Mouse (Mus musculus): ENCODE measurements around the gene Kcnc4.
A peak's percentile ranks its signal among the peaks of the same experiment; 100 is the strongest.

Kcnc4 gene

GRCm38 (mm10) chr3:107459196-107459772 is at the start of gene Kcnc4:
Kcnc4 (minus strand) TSS chr3:107459552.
- peak; percentile 54 for DNase-seq

- peak; percentile 63 for DNase-seq
These were observed 49.3 kb upstream of the Kcnc4 start for GRCm38 (mm10) chr3:107508696-107509095.

DNA sequence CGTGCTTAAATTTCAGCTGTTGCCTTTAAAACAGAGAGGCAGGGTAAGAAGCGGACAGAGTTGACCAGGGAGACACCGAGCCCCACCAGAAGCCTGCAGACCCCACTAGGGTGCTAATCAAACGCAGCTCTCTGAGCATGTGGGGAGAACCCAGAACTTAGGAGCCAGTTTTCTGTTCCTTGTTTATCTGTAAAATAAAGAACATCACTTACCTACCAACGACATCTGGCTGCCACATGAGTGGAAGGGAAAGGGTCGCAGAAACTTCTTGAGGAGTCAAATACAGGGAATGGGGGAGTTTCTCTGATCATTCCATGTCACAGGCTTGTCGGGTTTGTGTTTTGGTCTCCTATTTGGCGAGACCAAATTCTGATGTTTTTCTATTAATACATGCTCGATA is 48.6 kb upstream of the Kcnc4 start:
- DNase-seq = no peak

- DNase-seq = no peak
These were observed 47.2 kb upstream of the Kcnc4 start for GRCm38 (mm10) chr3:107506531-107506930.

- peak; percentile 57 for DNase-seq
These were observed 46.4 kb upstream of the Kcnc4 start for GRCm38 (mm10) chr3:107505464-107506367.

GRCm38 (mm10) chr3:107504542-107504941 is 45.2 kb upstream of the Kcnc4 start:
- DNase-seq = peak; percentile 34

GRCm38 (mm10) chr3:107503716-107504115 is 44.4 kb upstream of the Kcnc4 start:
- DNase-seq = peak; percentile 48

- peak; percentile 93 for DNase-seq
These were observed 42.4 kb upstream of the Kcnc4 start for GRCm38 (mm10) chr3:107501702-107502151.

- DNase-seq = peak; percentile 90
These were observed 40.9 kb upstream of the Kcnc4 start for GRCm38 (mm10) chr3:107500301-107500700.

GRCm38 (mm10) chr3:107496086-107496850 is 36.9 kb upstream of the Kcnc4 start:
- DNase-seq = no peak

DNA sequence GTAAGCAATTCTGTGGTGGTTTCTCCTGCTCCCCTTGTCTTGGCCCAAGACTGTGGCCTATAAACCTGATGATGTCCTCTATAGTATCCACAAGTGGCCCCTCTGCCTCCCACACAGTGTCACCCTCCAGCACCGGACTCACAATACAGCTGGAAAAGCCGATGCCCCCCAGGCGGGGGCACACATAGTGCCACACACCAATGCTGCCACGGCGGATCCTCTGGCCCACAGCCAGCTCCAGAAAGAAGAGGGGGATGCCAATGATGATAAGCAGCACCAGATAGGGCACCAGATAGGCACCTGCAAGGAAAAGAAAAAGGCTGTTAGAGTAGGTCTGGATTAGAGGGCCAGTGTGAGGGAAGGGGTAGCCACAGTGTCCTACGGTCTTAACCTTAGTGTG is 36.2 kb upstream of the Kcnc4 start:
- DNase-seq = no peak

DNA sequence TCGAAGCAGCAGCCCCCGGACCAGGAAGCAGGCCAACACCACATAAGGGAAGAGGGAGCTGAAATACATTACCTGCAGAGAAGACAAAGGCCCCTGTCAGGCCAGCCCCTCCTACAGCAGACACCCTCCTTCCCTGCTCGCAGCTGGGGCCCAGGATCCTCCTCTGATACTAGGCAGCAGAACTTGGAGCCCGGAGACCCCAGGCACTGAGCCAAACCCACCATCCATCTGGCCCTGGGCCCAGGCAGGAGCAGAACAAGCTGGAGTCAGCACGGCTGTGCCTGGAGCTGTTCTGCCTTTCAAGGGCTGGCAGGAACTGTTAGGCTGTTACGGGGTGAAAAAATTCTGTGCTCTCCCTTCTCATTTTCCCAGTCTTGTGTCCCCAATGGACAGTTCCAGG is 32.1 kb upstream of the Kcnc4 start:
- peak; percentile 79 for DNase-seq

GRCm38 (mm10) chr3:107488637-107489036 is 29.3 kb upstream of the Kcnc4 start:
- DNase-seq = no peak

DNA sequence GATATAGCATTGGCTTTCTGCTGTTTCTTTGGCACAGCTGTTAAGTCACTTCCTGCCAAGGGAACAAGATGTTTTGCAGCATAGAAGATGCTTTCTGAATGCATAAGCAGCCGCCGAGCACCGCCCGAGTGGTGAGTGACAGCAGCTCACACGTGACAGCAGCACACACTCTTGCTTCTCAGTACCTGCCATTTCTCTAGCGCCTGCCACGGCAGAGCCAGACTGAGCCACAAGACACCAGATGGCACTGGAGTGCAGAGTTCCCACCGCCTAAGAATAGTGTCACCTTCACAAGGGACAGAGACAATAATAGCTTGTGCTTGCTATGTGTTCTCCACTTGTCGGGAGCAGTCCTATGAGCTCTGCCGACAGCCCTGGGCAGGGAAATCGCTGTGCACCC is 23.9 kb upstream of the Kcnc4 start:
- DNase-seq = peak; percentile 91

DNA sequence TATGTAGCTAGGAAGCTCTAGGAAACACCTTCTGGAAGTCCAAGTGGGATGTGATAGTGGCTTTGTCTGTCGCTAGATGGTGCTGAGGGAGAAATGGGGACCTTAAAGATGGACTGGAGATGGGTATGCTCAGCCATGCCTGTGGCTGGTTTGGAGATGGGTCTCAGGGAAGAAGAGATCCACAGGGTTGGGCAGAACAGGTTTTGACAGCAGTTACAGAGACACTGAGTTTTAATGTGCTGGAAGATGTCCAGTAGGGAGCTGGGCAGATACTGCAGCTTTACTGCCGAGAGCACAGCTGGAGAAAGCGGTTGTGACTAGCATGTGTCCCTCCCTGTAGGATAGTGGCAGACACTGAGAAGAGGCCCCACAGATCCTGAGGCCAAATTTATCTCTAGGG is 21.3 kb upstream of the Kcnc4 start:
- DNase-seq = no peak

DNA sequence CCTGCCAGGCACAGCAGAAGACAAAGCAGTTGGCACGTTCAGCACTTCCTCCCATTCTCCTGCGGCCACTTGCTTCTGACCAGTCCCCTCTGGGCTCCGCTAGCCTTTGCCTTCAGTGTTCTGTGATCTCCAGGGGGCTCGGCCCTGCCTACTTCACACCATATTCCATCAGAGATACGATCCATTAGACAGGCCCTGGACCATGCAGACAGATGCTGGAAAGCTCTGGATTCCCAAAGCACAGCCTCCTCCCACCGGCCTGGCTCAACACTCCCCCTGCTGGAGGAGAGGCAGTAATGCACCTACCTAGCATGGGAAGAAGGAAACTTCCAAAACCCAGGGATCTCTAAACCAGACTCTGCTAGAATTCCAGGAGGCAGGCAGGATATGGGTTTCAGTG is 12.8 kb upstream of the Kcnc4 start:
- DNase-seq = peak; percentile 62

GRCm38 (mm10) chr3:107469059-107469458 is 9.7 kb upstream of the Kcnc4 start:
- DNase-seq = no peak

DNA sequence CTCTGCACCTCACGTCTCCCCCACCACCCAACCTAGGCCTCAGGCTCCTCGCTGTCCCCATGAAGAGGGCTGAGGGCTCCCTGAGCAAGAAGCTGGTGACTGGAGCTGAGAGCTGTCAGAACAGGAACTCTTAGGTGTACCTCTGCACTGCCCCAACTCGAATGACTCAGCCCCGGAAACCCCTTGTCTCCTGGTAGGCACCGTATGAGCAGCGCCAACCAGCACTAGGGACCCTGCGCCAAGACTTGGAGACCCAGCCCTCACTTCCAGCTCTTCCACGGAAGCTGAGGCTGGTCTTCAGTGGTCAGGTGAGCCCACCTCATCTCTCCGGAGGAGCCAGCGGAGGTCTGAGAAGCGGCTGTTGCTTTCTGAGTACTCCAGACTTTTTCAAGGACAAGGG is 8.8 kb upstream of the Kcnc4 start:
- no peak for DNase-seq

DNA sequence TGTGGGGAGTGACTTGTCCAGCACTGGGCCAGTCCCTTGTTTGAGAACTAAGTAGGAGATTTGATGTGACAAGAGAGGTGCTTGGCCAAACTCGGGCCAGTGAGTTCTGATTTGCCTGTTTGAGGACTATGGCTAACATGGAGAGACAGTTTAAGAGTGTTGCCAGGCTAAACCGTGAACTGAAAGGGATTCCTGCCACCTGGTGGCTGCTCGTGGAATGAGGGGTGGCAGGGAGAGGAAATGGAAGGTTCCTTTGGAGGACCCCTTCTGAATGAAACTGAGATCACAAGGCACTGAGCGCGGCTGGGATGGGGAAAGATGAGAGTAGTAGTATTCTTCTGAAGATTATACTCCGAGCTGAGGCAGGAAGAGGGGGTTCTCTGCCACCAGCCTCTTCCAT is 7.2 kb upstream of the Kcnc4 start:
- DNase-seq = peak; percentile 79

GRCm38 (mm10) chr3:107462160-107462559 is 2.8 kb upstream of the Kcnc4 start:
- peak; percentile 86 for DNase-seq

- peak; percentile 72 for DNase-seq
These were observed 550 bp upstream of the Kcnc4 start for GRCm38 (mm10) chr3:107459773-107460431.

DNA sequence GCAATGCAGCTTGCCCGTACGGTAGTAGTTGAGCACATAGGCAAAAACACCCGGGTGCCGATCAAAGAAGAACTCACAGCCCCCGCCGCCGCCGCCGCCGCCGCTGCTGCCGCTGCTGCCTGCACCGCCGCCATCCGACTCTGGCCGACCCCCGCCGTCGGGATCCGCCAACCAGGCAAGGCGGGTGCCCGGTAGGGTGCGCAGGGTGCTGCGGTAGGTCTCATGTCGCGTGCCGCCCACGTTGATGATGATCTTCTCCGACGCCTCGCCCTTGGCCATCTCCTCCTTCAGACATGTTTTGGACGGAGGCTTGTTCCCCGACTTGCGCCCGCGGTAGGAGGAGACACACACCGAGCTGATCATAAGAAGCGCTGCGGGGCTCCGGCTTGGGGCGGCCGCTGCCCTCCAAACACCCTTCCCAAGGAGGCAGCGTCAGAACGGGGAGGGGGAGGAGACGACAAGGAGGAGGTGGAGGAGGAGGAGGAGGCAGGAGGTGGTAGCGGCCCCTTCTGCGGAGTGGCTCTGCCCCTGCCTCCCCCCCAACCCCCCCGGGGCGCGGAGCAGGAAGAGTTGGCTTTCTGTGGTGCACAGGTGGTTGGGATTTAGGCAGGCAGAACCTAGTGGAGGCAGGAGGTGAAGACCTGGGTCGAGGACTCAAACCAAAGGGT is 690 bp downstream of the Kcnc4 start:
- peak; percentile 62 for DNase-seq

Data from cerebellum, adult 9-10 months (tissue).